In the genomic region with DNA sequence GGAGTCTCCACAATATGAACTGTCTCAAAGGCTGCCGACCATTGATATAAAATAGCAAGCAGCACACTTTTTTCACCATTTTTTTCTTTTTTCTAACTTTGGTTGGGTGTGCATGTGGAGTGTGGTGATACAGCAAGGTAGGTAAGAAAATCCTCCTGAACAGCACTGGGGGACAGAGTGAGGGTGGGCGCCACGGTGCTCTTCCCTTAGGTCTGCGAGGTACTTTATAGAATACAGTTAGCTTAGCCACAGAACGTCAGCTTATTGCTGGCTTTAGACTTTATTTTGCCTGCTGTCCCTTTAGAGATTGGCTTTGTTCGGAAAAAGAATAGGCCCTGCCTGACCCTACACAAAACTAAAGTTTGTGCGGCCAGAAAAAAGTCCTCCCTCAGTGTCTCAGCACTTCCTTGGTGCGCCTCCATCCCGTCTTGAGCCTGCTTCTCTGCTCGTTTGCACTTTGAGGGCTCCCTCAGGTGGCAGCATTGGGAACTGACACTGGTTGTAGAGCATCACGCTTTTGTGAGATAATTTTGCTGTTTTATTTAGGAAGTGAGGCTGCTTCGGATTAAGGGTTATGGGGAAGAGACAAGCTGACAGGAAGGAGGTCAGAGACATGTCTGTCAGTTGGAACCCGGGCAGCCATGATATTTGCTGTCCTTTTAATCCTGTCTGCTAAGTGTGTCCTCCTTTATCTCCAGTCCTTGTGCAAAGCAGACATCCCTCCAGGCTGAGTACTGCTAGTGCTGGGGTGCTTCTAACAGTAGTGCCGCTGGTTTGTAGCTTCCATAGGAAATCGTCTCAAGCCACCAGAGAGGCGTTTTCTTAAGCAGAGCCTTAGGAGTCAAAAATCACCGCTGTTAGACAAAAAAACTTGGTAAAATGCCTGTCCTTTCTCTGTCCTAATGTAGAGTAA, we compare ENCODE assay signal across 9 mouse cellular contexts. TPM values are rescaled to one million over a fixed set of nuclear protein-coding genes. Genes with fewer than 3 reads are reported as not detected.
A peak's percentile ranks its signal among the peaks of the same experiment; 100 is the strongest.
DNase-seq lines count a peak whose midpoint lies in the region; ATAC-seq and TF ChIP-seq lines count a peak whose summit lies in the region.
"Had no signal": no experiment of that assay in that cellular context is flagged by ENCODE, and none has a peak within 500 bp of the region (broad histone marks: within the 10 kb centered on the region; RNA-seq: fewer than 3 reads in every experiment).

No protein-coding gene starts in this region.

- H3K4me2 ChIP-seq in heart, postnatal 0 days (ENCODE audit: low read depth, low read length) = no peak overlapping the region
- H3K4me2 ChIP-seq: limb, embryonic 12.5 days had no signal

- 38% methylated on average over 17 of the region's 17 CpGs for WGBS in heart, postnatal 0 days

- H3K27ac ChIP-seq in heart, postnatal 0 days (ENCODE audit: low read depth) = no peak overlapping the region
- H3K27ac ChIP-seq: limb, embryonic 12.5 days had no signal

- no peak overlapping the region for H3K9ac ChIP-seq in heart, postnatal 0 days (replicated peaks; ENCODE audit: low read depth, low read length)
- H3K9ac ChIP-seq: limb, embryonic 12.5 days had no signal

- H3K4me1 ChIP-seq in heart, postnatal 0 days (ENCODE audit: control insufficient read depth, insufficient read depth) = peaks cover 11% of the 10 kb centered on the region
- H3K4me1 ChIP-seq: limb, embryonic 12.5 days had no signal

- no peak for TF ChIP-seq POLR2A in brain, embryonic 14.5 days (IDR thresholded peaks at IDR 0.05; ENCODE audit: borderline replicate concordance, extremely low read depth, insufficient read depth, insufficient read length, poor library complexity, severe bottlenecking)

- H3K36me3 ChIP-seq in heart, postnatal 0 days (replicated peaks; ENCODE audit: control insufficient read depth, insufficient read depth, low read length) = peaks cover 10% of the 10 kb centered on the region; the same call in 1 of the 2 replicates

- ATAC-seq in erythroid progenitor cell, adult 5-6 weeks (replicated peaks; ENCODE audit: low FRiP score, poor library complexity, severe bottlenecking) = peak; percentile 85
- no peak for ATAC-seq in heart, postnatal 0 days (ENCODE audit: insufficient read depth, low read depth)

- H3K9me3 ChIP-seq in heart, postnatal 0 days (replicated peaks; ENCODE audit: control insufficient read depth, low read length) = no peaks in the 10 kb centered on the region
- H3K9me3 ChIP-seq: limb, embryonic 12.5 days had no signal

- peak; percentile 93 for TF ChIP-seq CTCF in brain, embryonic 14.5 days (IDR thresholded peaks at IDR 0.05; ENCODE audit: borderline replicate concordance, extremely low read depth, insufficient read depth, insufficient read length)
- peak; percentile 92 for TF ChIP-seq CTCF in heart, postnatal 0 days (IDR thresholded peaks at IDR 0.05; ENCODE audit: low read depth)

- no peak for TF ChIP-seq EP300 in heart, postnatal 0 days (IDR thresholded peaks at IDR 0.05; ENCODE audit: low read depth)

- H3K4me3 ChIP-seq in heart, postnatal 0 days (ENCODE audit: low read depth, low read length) = no peak overlapping the region
- H3K4me3 ChIP-seq: limb, embryonic 12.5 days had no signal

- peak; percentile 77 for DNase-seq in ES-CJ7 (ENCODE audit: low read depth, low spot score)
- peak; percentile 89 for DNase-seq in brain, embryonic 14.5 days (ENCODE audit: low read depth)
- peak; percentile 34 for DNase-seq in heart, postnatal 0 days (ENCODE audit: low spot score)
- DNase-seq in layer of hippocampus, adult 9-10 months (ENCODE audit: low spot score) = peak; percentile 60
- peak; percentile 75 for DNase-seq in lung, postnatal 25 days (ENCODE audit: low spot score)
- DNase-seq in retina, embryonic 14.5 days (ENCODE audit: low spot score) = peak; percentile 86
- DNase-seq in thymus, postnatal 4 days = peak; percentile 94

- no peaks in the 10 kb centered on the region for H3K27me3 ChIP-seq in heart, postnatal 0 days (ENCODE audit: control insufficient read depth, insufficient read depth, low read length)
- H3K27me3 ChIP-seq: limb, embryonic 12.5 days had no signal

RNA-seq across cellular contexts. Expression of gene Rtn4ip1, which starts 17.3 kb away (rescaled TPM):
- 12.1 and 12.8 TPM in 2 replicates for polyA plus RNA-seq in brain, embryonic 14.5 days (2012; rRNA removed)
- 5.4 and 7.9 TPM in 2 replicates for total RNA-seq in erythroid progenitor cell, adult 5-6 weeks (2015; ENCODE audit: low replicate concordance)
- total RNA-seq in erythroid progenitor cell, adult 5-6 weeks (2017; ENCODE audit: low replicate concordance) = 2.6 and 5.0 TPM in 2 replicates
- total RNA-seq in heart, postnatal 0 days (2014; rRNA removed; ENCODE audit: low replicate concordance) = 12.0 and 16.8 TPM in 2 replicates
- 32.7 and 32.9 TPM in 2 replicates for polyA plus RNA-seq in heart, postnatal 0 days (2015; fragmentation: Nextera tagmentation; extraction: Ambion mirVana)

RNA-seq across cellular contexts. Expression of gene Qrsl1, which starts 17.4 kb away (rescaled TPM):
- polyA plus RNA-seq in brain, embryonic 14.5 days (2012; rRNA removed) = 19.6 and 23.4 TPM in 2 replicates
- 9.7 and 10.1 TPM in 2 replicates for total RNA-seq in erythroid progenitor cell, adult 5-6 weeks (2015; ENCODE audit: low replicate concordance)
- total RNA-seq in erythroid progenitor cell, adult 5-6 weeks (2017; ENCODE audit: low replicate concordance) = 1.2 and 3.2 TPM in 2 replicates
- total RNA-seq in heart, postnatal 0 days (2014; rRNA removed; ENCODE audit: low replicate concordance) = 25.7 and 30.0 TPM in 2 replicates
- polyA plus RNA-seq in heart, postnatal 0 days (2015; fragmentation: Nextera tagmentation; extraction: Ambion mirVana) = 35.2 and 37.4 TPM in 2 replicates

Comparison
In these comparisons a context has a peak if more than half of its experiments do, and no peak if none do; other contexts are left out.
1. DNase-seq: peak in every context shown above with its lines; median percentile 94 in thymus, postnatal 4 days; 89 in brain, embryonic 14.5 days; 86 in retina, embryonic 14.5 days; 77 in ES-CJ7; 75 in lung, postnatal 25 days; 60 in layer of hippocampus, adult 9-10 months; 34 in heart, postnatal 0 days.